Mouse (Mus musculus) brain, embryonic 14.5 days (tissue): Measurements from ENCODE around the gene Steap3.

Experiments
- CTCF ChIP-seq: fragments of 200-500 bp; IDR thresholded peaks from 2 replicates; pipeline ENCODE4 v1.5.1; 2012; ENCODE audit warnings: inconsistent platforms, mild to moderate bottlenecking, moderate library complexity, borderline replicate concordance; ENCODE audit not compliant: insufficient read depth, insufficient read length; ENCODE audit errors: extremely low read depth
- POLR2A ChIP-seq: fragments of 200-500 bp; IDR thresholded peaks from 2 replicates; pipeline ENCODE4 v1.6.1; 2012; ENCODE audit warnings: mild to moderate bottlenecking, inconsistent platforms, borderline replicate concordance; ENCODE audit not compliant: poor library complexity, insufficient read depth, insufficient read length, severe bottlenecking; ENCODE audit errors: extremely low read depth

DNA sequence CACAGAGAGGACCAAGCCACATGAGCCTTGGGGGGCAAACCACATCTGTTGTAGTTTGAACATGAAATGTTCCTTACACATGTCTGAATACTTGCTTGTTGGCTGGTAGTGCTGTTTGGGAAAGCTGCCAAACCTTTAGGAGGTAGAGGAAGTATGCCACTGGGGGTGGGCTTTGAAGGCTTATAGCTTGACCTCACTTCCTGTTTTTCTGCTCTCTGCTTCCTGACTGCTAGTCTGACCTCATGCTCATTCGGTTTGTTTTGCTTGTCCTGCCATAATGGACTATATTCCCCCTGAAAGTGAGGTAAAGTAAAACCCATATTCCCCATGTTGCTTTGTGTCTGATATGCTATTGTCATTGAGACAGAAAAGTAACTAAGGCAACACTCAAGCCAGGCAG lies 21.3 kb upstream of the Steap3 start:
- no peak for TF ChIP-seq CTCF
- no peak for TF ChIP-seq POLR2A
